Mouse (Mus musculus) liver, embryonic 14.5 days (tissue): ENCODE data around the gene Clnk. TPM values are rescaled to one million over a fixed set of nuclear protein-coding genes. Genes with fewer than 3 reads are reported as not detected.

Experiments used
- ATAC-seq: fragments of 200-750 bp; cut with Nextera tagmentation; 2 replicates; pipeline ENCODE4 v1.8.0; 2017; ENCODE audit warnings: moderate number of reproducible peaks, mild to moderate bottlenecking, moderate library complexity; ENCODE audit not compliant: insufficient read depth
- DNase-seq, 3 experiments: peaks; one replicate each; pipeline ENCODE4 v3.0.0-alpha.2; 2012 to 2013; ENCODE audit warnings: low read depth in 3 of 3, low spot score in 3 of 3
- H3K27ac ChIP-seq: fragments of 300-500 bp; sonication (generic); 2 replicates; pipeline ENCODE4 v1.5.1; 2014; ENCODE audit warnings: moderate library complexity, mild to moderate bottlenecking, control low read depth, inconsistent platforms
- H3K27me3 ChIP-seq: fragments of 300-500 bp; sonication (generic); 2 replicates; pipeline ENCODE4 v1.6.1; 2014; ENCODE audit warnings: mild to moderate bottlenecking, low read length, moderate library complexity; ENCODE audit not compliant: control insufficient read depth, insufficient read depth
- H3K36me3 ChIP-seq: fragments of 300-500 bp; sonication (generic); replicated peaks from 2 replicates; pipeline ENCODE4 v1.6.1; 2014; ENCODE audit warnings: low read depth; ENCODE audit not compliant: control insufficient read depth, insufficient read depth
- H3K4me1 ChIP-seq, 2 experiments: fragments of 200-500 bp in 1 of 2; fragments of 300-500 bp in 1 of 2; sonication (generic) in 1 of 2; replicated peaks; 2 replicates each; pipeline ENCODE4 v1.6.1; 2012 to 2014; ENCODE audit warnings: antibody characterized with exemption in 1 of 2, inconsistent platforms in 1 of 2, low read length in 1 of 2; ENCODE audit not compliant: control insufficient read depth in 2 of 2, insufficient read depth in 2 of 2
- H3K4me2 ChIP-seq: fragments of 300-500 bp; sonication (generic); 2 replicates; pipeline ENCODE4 v1.6.1; 2014; ENCODE audit warnings: low read depth, mild to moderate bottlenecking, control low read depth, moderate library complexity
- H3K4me3 ChIP-seq, 2 experiments: fragments of 200-500 bp in 1 of 2; fragments of 300-500 bp in 1 of 2; sonication (generic) in 1 of 2; 2 replicates each; pipeline ENCODE4 v1.5.1; 2012 to 2014; ENCODE audit warnings: low read depth in 2 of 2, low read length in 2 of 2, mild to moderate bottlenecking in 2 of 2, control low read depth in 1 of 2, inconsistent platforms in 1 of 2, moderate library complexity in 1 of 2; ENCODE audit not compliant: insufficient read depth in 1 of 2
- H3K9ac ChIP-seq: fragments of 300-500 bp; sonication (generic); replicated peaks from 2 replicates; pipeline ENCODE4 v1.6.1; 2014; ENCODE audit warnings: mild to moderate bottlenecking, control low read depth, moderate library complexity
- H3K9me3 ChIP-seq: fragments of 300-500 bp; sonication (generic); 2 replicates; pipeline ENCODE4 v1.6.1; 2016; ENCODE audit warnings: low read length, mixed read lengths; ENCODE audit not compliant: control insufficient read depth
- CTCF ChIP-seq: IDR thresholded peaks from 2 replicates; pipeline ENCODE4 v1.5.1; 2016; ENCODE audit warnings: antibody characterized with exemption, low read depth, control low read depth
- EP300 ChIP-seq: IDR thresholded peaks from 2 replicates; pipeline ENCODE4 v1.6.1; 2016; ENCODE audit warnings: antibody characterized with exemption, low read depth
- WGBS: fragments of 180-500 bp; shearing (Covaris S2); extraction: QIAGEN DNeasy Blood & Tissue Kit; methylation state at CpG from one replicate; pipeline ENCODE4 v1.1.7; 2014; ENCODE audit not compliant: insufficient replicate concordance; 5-methylcytosine and 5-hydroxymethylcytosine counted together
- polyA plus RNA-seq, 2 experiments: library from polyadenylated mRNA; depleted of rRNA in 1 of 2; stranded (reverse) in 1 of 2; unstranded in 1 of 2; fragments of >200 nt; fragmentation: Nextera tagmentation in 1 of 2; extraction: Ambion mirVana in 1 of 2; gene quantifications; 2 replicates each; pipeline versions ENCODE4 v1.2.1 to v1.2.3; 2012 to 2014

Gene Clnk
- polyA plus RNA-seq, 2 experiments = 0.07 to 0.18 TPM

DNA sequence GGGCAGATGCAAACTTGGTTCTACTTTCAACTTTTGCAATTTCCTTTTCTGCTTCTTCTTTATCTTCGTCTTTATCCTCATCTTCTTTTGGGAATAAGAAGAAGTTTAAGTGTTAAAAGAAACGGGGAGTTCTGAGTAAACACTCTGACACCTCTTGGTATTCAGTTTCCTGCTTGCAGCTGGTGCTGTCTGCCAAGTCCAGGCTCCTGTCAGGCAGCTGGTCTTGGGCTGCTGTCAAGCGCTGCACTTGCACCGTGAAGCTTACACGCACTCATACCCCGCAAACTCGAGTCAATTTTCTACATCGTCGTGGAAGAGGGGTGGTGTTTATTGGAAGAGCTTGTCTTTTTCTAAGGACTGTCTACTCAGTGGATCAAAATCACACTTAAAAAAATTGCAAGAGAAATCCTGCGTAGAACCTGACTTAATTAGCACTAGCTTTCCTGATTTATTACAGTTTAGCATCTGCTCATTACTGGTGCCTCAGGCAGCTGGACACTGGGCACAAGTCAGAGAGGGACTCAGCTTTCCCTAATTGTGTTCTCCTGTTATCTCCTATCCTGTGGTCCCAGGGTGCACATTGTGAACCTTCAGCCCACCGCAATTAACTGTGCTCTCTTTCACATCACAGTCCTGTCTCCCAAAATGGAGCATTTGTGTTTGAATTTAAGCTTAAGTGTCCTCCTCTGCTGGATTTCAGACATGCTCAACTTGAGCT is 3.5 kb upstream of the Clnk start:
- no peak for DNase-seq
- Histone ChIP-seq H3K27me3 (no peaks in the 10 kb centered on the region), H3K9ac (no peak overlapping the region), H3K27ac (no peak overlapping the region), H3K4me3 (no peak overlapping the region), H3K4me1 (no peaks in the 10 kb centered on the region), H3K9me3 (no peaks in the 10 kb centered on the region), H3K36me3 (no peaks in the 10 kb centered on the region), H3K4me2 (no peak overlapping the region)
- no peak for ATAC-seq
- no peak for TF ChIP-seq EP300
- no peak for TF ChIP-seq CTCF
- WGBS = 35% methylated on average over 11 of the region's 11 CpGs

DNA sequence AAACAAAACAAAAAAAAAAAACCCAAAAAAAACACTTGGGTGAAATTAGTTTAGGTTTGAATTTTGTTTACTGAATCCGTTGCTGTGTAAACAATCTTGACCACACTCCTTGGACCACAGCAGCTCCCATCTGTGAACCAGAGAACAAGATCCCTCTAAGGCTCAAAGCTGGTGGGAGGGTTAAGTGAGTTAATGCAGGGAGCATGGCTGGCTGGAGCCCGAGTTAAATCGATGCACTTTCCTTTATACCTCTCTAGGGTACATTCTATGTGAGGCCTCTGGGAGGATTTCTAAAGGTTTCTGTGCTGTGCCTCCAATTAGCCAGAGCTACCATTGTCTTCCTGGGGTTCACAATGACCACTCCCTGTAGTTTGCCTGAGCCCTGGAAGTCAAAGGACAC is 1.2 kb downstream of the Clnk start:
- DNase-seq (no peak), ATAC-seq (no peak)
- TF ChIP-seq CTCF (no peak), EP300 (no peak)
- no peaks in the 10 kb centered on the region for H3K9me3 ChIP-seq
- H3K36me3 ChIP-seq = no peaks in the 10 kb centered on the region
- no peaks in the 10 kb centered on the region for H3K27me3 ChIP-seq
- H3K4me1 ChIP-seq = no peaks in the 10 kb centered on the region
- H3K4me3 ChIP-seq = no peak overlapping the region
- H3K9ac ChIP-seq = no peak overlapping the region
- H3K4me2 ChIP-seq = no peak overlapping the region
- 52% methylated on average over 3 of the region's 3 CpGs for WGBS
- H3K27ac ChIP-seq = no peak overlapping the region

DNA sequence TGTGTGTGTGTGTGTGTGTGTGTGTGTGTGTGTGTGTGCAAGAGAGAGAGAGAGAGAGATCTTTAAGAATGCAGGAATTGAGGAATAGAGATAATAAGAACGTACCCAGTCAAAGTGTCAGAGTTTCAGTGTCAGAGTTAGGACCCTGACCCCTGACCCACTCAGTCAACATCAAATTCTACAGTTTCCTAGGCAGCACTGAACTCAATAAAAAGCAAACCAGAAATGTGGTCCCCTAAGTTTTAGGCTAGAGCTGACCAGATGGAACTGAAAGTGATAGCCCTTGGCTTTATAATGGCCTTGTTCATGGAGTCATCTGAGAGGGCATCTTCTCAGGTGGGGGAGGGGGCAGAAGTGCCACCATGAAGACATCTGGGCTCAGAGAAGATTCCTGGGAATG is 1.7 kb downstream of the Clnk start:
- Histone ChIP-seq H3K9ac (no peak overlapping the region), H3K27me3 (no peaks in the 10 kb centered on the region), H3K4me2 (no peak overlapping the region), H3K36me3 (no peaks in the 10 kb centered on the region), H3K9me3 (no peaks in the 10 kb centered on the region), H3K4me3 (no peak overlapping the region), H3K27ac (no peak overlapping the region), H3K4me1 (no peaks in the 10 kb centered on the region)
- no peak for ATAC-seq
- TF ChIP-seq EP300 (no peak), CTCF (no peak)
- WGBS = 46% methylated on average over 1 of the region's 1 CpGs
- no peak for DNase-seq

DNA sequence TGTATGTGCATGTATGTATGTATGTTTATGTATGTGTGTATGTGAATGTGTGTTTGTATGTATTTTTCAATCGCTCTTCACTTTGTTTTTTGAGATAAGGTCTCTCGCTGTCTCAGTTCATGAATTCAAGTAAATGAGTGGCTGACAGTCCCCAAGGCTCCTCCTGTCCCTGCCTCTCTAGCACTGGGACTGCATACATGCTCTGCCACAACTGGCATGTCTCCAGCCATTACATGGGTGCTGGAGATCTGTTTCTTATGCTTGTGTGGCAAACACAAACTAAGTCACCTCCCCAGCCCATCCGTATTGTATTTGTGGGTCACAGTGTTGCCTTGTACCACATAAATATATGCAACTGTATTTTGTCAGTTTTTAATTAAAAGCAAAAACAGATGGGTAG is 3.7 kb downstream of the Clnk start:
- TF ChIP-seq EP300 (no peak), CTCF (no peak)
- Histone ChIP-seq H3K4me1 (no peaks in the 10 kb centered on the region), H3K27ac (no peak overlapping the region), H3K27me3 (no peaks in the 10 kb centered on the region), H3K4me2 (no peak overlapping the region), H3K36me3 (no peaks in the 10 kb centered on the region), H3K9me3 (no peaks in the 10 kb centered on the region), H3K4me3 (no peak overlapping the region), H3K9ac (no peak overlapping the region)
- DNase-seq (no peak), ATAC-seq (no peak)
- WGBS = 66% methylated on average over 3 of the region's 3 CpGs

DNA sequence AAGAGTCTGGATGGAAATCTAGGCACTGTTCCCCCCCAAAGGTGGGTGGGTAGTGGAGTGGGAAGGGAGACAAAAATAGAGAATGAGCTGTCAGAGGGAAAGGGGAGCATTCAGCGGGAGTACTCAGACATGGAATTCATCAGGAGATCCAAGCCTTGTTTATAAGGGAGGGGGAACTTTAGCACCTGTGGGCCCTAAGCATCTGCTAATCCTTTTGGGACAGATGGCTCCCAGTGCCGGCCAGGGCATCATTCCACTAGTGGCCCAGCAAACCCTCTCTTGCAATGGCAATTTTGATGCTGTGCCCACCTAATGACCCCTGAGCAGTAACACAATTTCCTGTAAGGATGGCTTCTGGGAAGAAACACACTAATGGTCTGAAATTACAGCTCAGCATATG is 5.0 kb downstream of the Clnk start:
- Histone ChIP-seq H3K27ac (no peak overlapping the region), H3K4me1 (no peaks in the 10 kb centered on the region), H3K9me3 (no peaks in the 10 kb centered on the region), H3K4me3 (no peak overlapping the region), H3K9ac (no peak overlapping the region), H3K4me2 (no peak overlapping the region), H3K27me3 (no peaks in the 10 kb centered on the region), H3K36me3 (no peaks in the 10 kb centered on the region)
- 53% methylated on average over 2 of the region's 2 CpGs for WGBS
- ATAC-seq (no peak), DNase-seq (no peak)
- TF ChIP-seq CTCF (no peak), EP300 (no peak)
